Mouse (Mus musculus) hindbrain, embryonic 11.5 days (tissue): ENCODE data around the gene Ncam2. TPM values are rescaled to one million over a fixed set of nuclear protein-coding genes. Genes with fewer than 3 reads are reported as not detected.

ENCODE experiments used
- ATAC-seq: fragments of 200-750 bp; cut with Nextera tagmentation; 2 replicates; pipeline ENCODE4 v1.8.0; 2017; ENCODE audit warnings: mild to moderate bottlenecking, moderate TSS enrichment, moderate library complexity; ENCODE audit not compliant: low FRiP score
- DNase-seq: peaks from one replicate; pipeline ENCODE4 v3.0.0-alpha.2; 2015; ENCODE audit warnings: low spot score
- H3K27ac ChIP-seq: fragments of 300-500 bp; sonication (generic); 2 replicates; pipeline ENCODE4 v1.5.1; 2014; ENCODE audit warnings: mild to moderate bottlenecking, low read depth, low read length
- H3K27me3 ChIP-seq: fragments of 300-500 bp; sonication (generic); 2 replicates; pipeline ENCODE4 v1.6.1; 2014; ENCODE audit warnings: mild to moderate bottlenecking, low read length, moderate library complexity, mixed read lengths; ENCODE audit not compliant: control insufficient read depth, insufficient read depth
- H3K36me3 ChIP-seq: fragments of 300-500 bp; sonication (generic); 2 replicates; pipeline ENCODE4 v1.6.1; 2014; ENCODE audit warnings: mild to moderate bottlenecking, low read length, moderate library complexity, mixed read lengths; ENCODE audit not compliant: control insufficient read depth, insufficient read depth
- H3K4me1 ChIP-seq: fragments of 300-500 bp; sonication (generic); replicated peaks from 2 replicates; pipeline ENCODE4 v1.6.1; 2014; ENCODE audit warnings: low read length, mixed read lengths; ENCODE audit not compliant: control insufficient read depth, insufficient read depth
- H3K4me2 ChIP-seq: fragments of 300-500 bp; sonication (generic); replicated peaks from 2 replicates; pipeline ENCODE4 v1.6.1; 2014; ENCODE audit warnings: mild to moderate bottlenecking, low read depth, low read length
- H3K4me3 ChIP-seq: fragments of 300-500 bp; sonication (generic); 2 replicates; pipeline ENCODE4 v1.5.1; 2014; ENCODE audit warnings: low read depth, low read length
- H3K9ac ChIP-seq: fragments of 300-500 bp; sonication (generic); 2 replicates; pipeline ENCODE4 v1.6.1; 2014; ENCODE audit warnings: low read depth, low read length
- H3K9me3 ChIP-seq: fragments of 300-500 bp; sonication (generic); 2 replicates; pipeline ENCODE4 v1.6.1; 2016; ENCODE audit warnings: low read length; ENCODE audit not compliant: control insufficient read depth
- WGBS: fragments of 180-500 bp; shearing (Covaris S2); extraction: QIAGEN DNeasy Blood & Tissue Kit; methylation state at CpG from one replicate; pipeline ENCODE4 v1.1.7; 2014; 5-methylcytosine and 5-hydroxymethylcytosine counted together
- polyA plus RNA-seq: library from polyadenylated mRNA; unstranded; fragments of >200 nt; fragmentation: Nextera tagmentation; extraction: Ambion mirVana; gene quantifications from 2 replicates; pipeline ENCODE4 v1.2.1, GENCODE M21; 2014

Gene Ncam2
- polyA plus RNA-seq, 1 experiment from 2014 or later: 2.7 TPM

DNA sequence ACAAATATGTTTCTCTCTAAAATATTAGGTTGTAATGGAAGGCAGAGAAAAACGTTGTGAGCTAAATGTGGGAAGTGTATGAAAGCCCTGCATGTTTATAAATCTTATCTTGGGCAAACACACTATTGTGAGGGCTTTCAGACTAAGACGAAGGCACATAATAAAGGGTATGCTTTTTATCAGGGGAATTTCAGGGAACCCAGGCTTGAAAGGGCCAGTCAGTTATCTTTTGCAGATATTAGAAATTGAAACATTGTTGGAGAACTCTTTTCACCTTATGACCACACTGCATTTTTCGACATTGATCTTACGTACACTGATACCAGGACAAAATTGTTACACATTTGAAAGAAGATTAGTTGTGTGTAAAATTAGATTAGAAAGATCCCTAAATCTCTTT, 423.3 kb downstream of the Ncam2 start:
- DNase-seq (no peak), ATAC-seq (no peak)
- H3K36me3 ChIP-seq: no peaks in the 10 kb centered on the region
- H3K9me3 ChIP-seq: no peaks in the 10 kb centered on the region
- H3K9ac ChIP-seq: no peak overlapping the region
- no peaks in the 10 kb centered on the region for H3K27me3 ChIP-seq
- H3K4me1 ChIP-seq: no peaks in the 10 kb centered on the region
- no peak overlapping the region for H3K4me3 ChIP-seq
- no peak overlapping the region for H3K4me2 ChIP-seq
- no peak overlapping the region for H3K27ac ChIP-seq
- WGBS: 69% methylated on average over 4 of the region's 4 CpGs

GRCm38 (mm10) chr16:81650286-81650685, 449.8 kb downstream of the Ncam2 start:
- DNase-seq (no peak), ATAC-seq (no peak)
- Histone ChIP-seq H3K9me3 (no peaks in the 10 kb centered on the region), H3K9ac (no peak overlapping the region), H3K27ac (no peak overlapping the region), H3K4me2 (no peak overlapping the region), H3K36me3 (no peaks in the 10 kb centered on the region), H3K4me3 (no peak overlapping the region), H3K4me1 (no peaks in the 10 kb centered on the region), H3K27me3 (no peaks in the 10 kb centered on the region)
- WGBS: 91% methylated on average over 3 of the region's 3 CpGs

DNA sequence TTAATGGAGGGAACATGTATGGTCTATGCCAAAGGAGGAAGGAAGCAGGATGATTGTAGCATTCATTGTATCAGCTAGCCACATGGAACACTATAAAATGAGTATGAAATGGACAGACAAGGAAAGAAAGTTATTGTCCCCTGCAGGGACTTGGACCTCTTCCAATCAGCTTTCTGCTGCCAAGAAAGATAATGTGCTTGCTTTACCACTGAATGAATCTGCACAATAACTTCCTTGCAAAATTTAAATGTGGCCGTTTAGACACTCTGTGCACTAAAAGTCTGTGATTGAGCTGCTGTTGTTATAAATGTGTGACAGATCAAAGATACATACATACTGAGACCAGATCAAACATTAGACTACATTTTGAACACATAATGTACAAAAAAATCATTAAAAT, 451.1 kb downstream of the Ncam2 start:
- DNase-seq (no peak), ATAC-seq (no peak)
- Histone ChIP-seq H3K27me3 (no peaks in the 10 kb centered on the region), H3K4me2 (no peak overlapping the region), H3K9me3 (no peaks in the 10 kb centered on the region), H3K4me3 (no peak overlapping the region), H3K27ac (no peak overlapping the region), H3K36me3 (no peaks in the 10 kb centered on the region), H3K4me1 (no peaks in the 10 kb centered on the region), H3K9ac (no peak overlapping the region)
- WGBS: 73% methylated on average over 1 of the region's 1 CpGs

DNA sequence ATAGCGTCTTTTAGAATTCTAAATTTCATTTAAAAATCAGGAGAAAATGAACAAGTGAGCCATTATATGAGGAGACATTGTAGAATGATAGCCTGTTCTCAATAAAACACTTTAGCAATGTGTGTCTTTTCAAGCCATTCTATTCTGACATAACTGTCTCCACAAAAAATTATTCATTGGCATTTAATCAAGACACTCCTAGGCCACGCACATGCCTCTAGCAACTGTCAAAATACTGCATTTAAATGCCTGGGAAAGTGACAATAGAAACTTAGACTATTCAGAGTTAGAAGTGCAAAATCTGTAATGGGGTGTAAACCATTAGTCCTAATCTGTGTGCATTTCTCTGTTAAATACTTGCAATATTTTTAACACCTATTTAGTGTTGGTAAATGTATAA, 456.1 kb downstream of the Ncam2 start:
- Histone ChIP-seq H3K4me2 (no peak overlapping the region), H3K9me3 (no peaks in the 10 kb centered on the region), H3K4me3 (no peak overlapping the region), H3K27me3 (no peaks in the 10 kb centered on the region), H3K4me1 (no peaks in the 10 kb centered on the region), H3K9ac (no peak overlapping the region), H3K27ac (no peak overlapping the region), H3K36me3 (no peaks in the 10 kb centered on the region)
- no peak for DNase-seq
- no peak for ATAC-seq
- 90% methylated on average over 2 of the region's 2 CpGs for WGBS

DNA sequence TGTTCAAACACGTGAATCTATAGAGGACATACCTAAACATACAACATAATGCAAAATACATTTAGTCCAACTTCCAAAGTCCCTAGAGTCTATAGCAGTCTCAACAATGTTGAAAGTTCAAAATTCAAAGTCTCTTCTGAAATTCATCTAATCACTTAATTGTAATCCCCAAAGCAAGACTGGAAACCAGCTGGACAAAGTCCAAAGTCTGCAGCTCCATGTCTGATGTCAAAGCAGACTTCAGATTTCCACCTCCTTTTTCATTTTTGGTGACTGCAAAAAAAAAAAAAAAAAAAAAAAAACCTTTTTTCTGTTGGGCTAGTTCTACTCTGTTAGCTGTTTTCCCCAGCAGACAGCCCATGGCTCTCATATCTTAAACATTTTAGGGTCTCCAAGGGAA, 473.4 kb downstream of the Ncam2 start:
- no peaks in the 10 kb centered on the region for H3K36me3 ChIP-seq
- no peaks in the 10 kb centered on the region for H3K27me3 ChIP-seq
- no peak overlapping the region for H3K27ac ChIP-seq
- H3K4me3 ChIP-seq: no peak overlapping the region
- ATAC-seq (no peak), DNase-seq (no peak)
- no peaks in the 10 kb centered on the region; the same call in 1 of the 2 replicates for H3K9me3 ChIP-seq
- WGBS: 72% methylated on average over 1 of the region's 1 CpGs
- no peaks in the 10 kb centered on the region for H3K4me1 ChIP-seq
- no peak overlapping the region for H3K9ac ChIP-seq
- no peak overlapping the region for H3K4me2 ChIP-seq

DNA sequence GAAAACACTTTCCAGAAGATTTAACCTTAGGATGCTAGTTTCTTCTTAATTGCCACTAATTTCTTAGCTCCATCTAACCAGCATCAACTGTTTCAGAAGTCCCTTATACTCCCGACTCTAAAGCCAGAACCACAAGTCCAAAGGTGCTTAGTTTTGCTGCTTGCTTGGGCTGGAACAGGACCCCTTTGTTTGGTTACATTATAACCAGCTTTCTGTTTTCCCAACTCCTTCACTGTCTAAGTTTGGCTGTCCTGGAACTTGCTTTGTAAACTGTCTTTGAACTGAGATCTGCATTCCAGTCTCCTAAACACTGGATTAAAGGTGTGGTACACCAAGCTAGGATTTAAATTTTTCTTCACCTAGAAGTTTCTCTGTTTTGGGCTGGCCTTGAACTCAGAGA, 475.0 kb downstream of the Ncam2 start:
- Histone ChIP-seq H3K4me1 (no peaks in the 10 kb centered on the region), H3K9ac (no peak overlapping the region), H3K36me3 (no peaks in the 10 kb centered on the region), H3K4me2 (no peak overlapping the region), H3K27ac (no peak overlapping the region), H3K27me3 (no peaks in the 10 kb centered on the region), H3K4me3 (no peak overlapping the region), H3K9me3 (no peaks in the 10 kb centered on the region; the same call in 1 of the 2 replicates)
- DNase-seq: no peak
- 96% methylated on average over 1 of the region's 1 CpGs for whole genome bisulfite sequencing
- no peak for ATAC-seq
